Mouse (Mus musculus) hindbrain, embryonic 14.5 days (tissue): ENCODE measurements at regions not wholly inside any gene's neighbourhood (a gene's known extent, or its start where the extent isn't known, plus 50 kb on each side); places are given as distances from the start of the nearest gene placed in this dataset.
A peak's percentile ranks its signal among the peaks of the same experiment; 100 is the strongest.

Experiments used
- ATAC-seq: fragments of 200-750 bp; cut with Nextera tagmentation; 2 replicates; pipeline ENCODE4 v1.8.0; 2017; ENCODE audit warnings: moderate number of reproducible peaks, mild to moderate bottlenecking, moderate TSS enrichment, moderate library complexity; ENCODE audit not compliant: low FRiP score
- DNase-seq: peaks from one replicate; pipeline ENCODE4 v3.0.0-alpha.2; 2015; ENCODE audit warnings: low spot score
- H3K27ac ChIP-seq: fragments of 300-500 bp; sonication (generic); 2 replicates; pipeline ENCODE4 v1.5.1; 2014; ENCODE audit warnings: mild to moderate bottlenecking, moderate library complexity
- H3K27me3 ChIP-seq: fragments of 300-500 bp; sonication (generic); 2 replicates; pipeline ENCODE4 v1.6.1; 2014; ENCODE audit warnings: mild to moderate bottlenecking, low read length, mixed read lengths; ENCODE audit not compliant: control insufficient read depth, insufficient read depth
- H3K36me3 ChIP-seq: fragments of 300-500 bp; sonication (generic); replicated peaks from 2 replicates; pipeline ENCODE4 v1.6.1; 2014; ENCODE audit not compliant: control insufficient read depth, insufficient read depth
- H3K4me1 ChIP-seq: fragments of 300-500 bp; sonication (generic); replicated peaks from 2 replicates; pipeline ENCODE4 v1.6.1; 2014; ENCODE audit warnings: antibody characterized with exemption, low read length, mixed read lengths; ENCODE audit not compliant: control insufficient read depth, insufficient read depth
- H3K4me2 ChIP-seq: fragments of 300-500 bp; sonication (generic); replicated peaks from 2 replicates; pipeline ENCODE4 v1.6.1; 2014; ENCODE audit warnings: mild to moderate bottlenecking, moderate library complexity
- H3K4me3 ChIP-seq: fragments of 300-500 bp; sonication (generic); replicated peaks from 2 replicates; pipeline ENCODE4 v1.5.1; 2014; ENCODE audit warnings: mild to moderate bottlenecking, low read length
- H3K9ac ChIP-seq: fragments of 300-500 bp; sonication (generic); 2 replicates; pipeline ENCODE4 v1.6.1; 2014
- H3K9me3 ChIP-seq: fragments of 300-500 bp; sonication (generic); 2 replicates; pipeline ENCODE4 v1.6.1; 2016; ENCODE audit warnings: low read length; ENCODE audit not compliant: control insufficient read depth
- WGBS: fragments of 180-500 bp; shearing (Covaris S2); extraction: QIAGEN DNeasy Blood & Tissue Kit; methylation state at CpG from one replicate; pipeline ENCODE4 v1.1.7; 2014; 5-methylcytosine and 5-hydroxymethylcytosine counted together

- WGBS = 85% methylated on average over 4 of the region's 4 CpGs
- no peaks in the 10 kb centered on the region for H3K9me3 ChIP-seq
- ATAC-seq (no peak), DNase-seq (no peak)
- H3K4me1 ChIP-seq = no peaks in the 10 kb centered on the region
- no peak overlapping the region for H3K4me2 ChIP-seq
- no peak overlapping the region for H3K27ac ChIP-seq
- no peak overlapping the region for H3K9ac ChIP-seq
- H3K27me3 ChIP-seq = no peaks in the 10 kb centered on the region
- no peak overlapping the region for H3K4me3 ChIP-seq
- H3K36me3 ChIP-seq = no peaks in the 10 kb centered on the region
Observed at GRCm38 (mm10) chr15:10898715-10899486, 53.2 kb upstream of the C1qtnf3 start.

- no peak overlapping the region for H3K4me2 ChIP-seq
- 95% methylated on average over 7 of the region's 7 CpGs for WGBS
- ATAC-seq = no peak
Observed at GRCm38 (mm10) chr15:10899904-10900303, 52.2 kb upstream of the C1qtnf3 start.

GRCm38 (mm10) chr15:10901075-10901474 is 51.1 kb upstream of the C1qtnf3 start:
- ATAC-seq (no peak), DNase-seq (peak; percentile 66)
- no peak overlapping the region for H3K9ac ChIP-seq
- no peak overlapping the region for H3K27ac ChIP-seq
- H3K9me3 ChIP-seq = no peaks in the 10 kb centered on the region
- WGBS = 50% methylated on average over 3 of the region's 3 CpGs
- H3K4me2 ChIP-seq = no peak overlapping the region
- no peaks in the 10 kb centered on the region for H3K4me1 ChIP-seq
- no peaks in the 10 kb centered on the region for H3K27me3 ChIP-seq
- no peak overlapping the region for H3K4me3 ChIP-seq
- H3K36me3 ChIP-seq = no peaks in the 10 kb centered on the region

More at GRCm38 (mm10) chr15:10899904-10900303, 52.2 kb upstream of the C1qtnf3 start:
- no peak for DNase-seq
- Histone ChIP-seq H3K4me1 (no peaks in the 10 kb centered on the region), H3K9me3 (no peaks in the 10 kb centered on the region), H3K4me3 (no peak overlapping the region), H3K27ac (no peak overlapping the region), H3K9ac (no peak overlapping the region), H3K36me3 (no peaks in the 10 kb centered on the region), H3K27me3 (no peaks in the 10 kb centered on the region)

- 43% methylated on average over 1 of the region's 1 CpGs for WGBS
Observed at GRCm38 (mm10) chr15:10901745-10902262, 50.3 kb upstream of the C1qtnf3 start.

More at GRCm38 (mm10) chr15:10901745-10902262, 50.3 kb upstream of the C1qtnf3 start:
- DNase-seq (no peak), ATAC-seq (no peak)
- H3K9ac ChIP-seq = no peak overlapping the region
- H3K27me3 ChIP-seq = no peaks in the 10 kb centered on the region
- H3K4me3 ChIP-seq = no peak overlapping the region
- H3K27ac ChIP-seq = no peak overlapping the region
- H3K4me1 ChIP-seq = no peaks in the 10 kb centered on the region
- H3K36me3 ChIP-seq = no peaks in the 10 kb centered on the region
- H3K4me2 ChIP-seq = no peak overlapping the region
- H3K9me3 ChIP-seq = no peaks in the 10 kb centered on the region
